Mouse (Mus musculus) limb, embryonic 14.5 days (tissue): ENCODE results near the gene Rabggta. TPM values are rescaled to one million over a fixed set of nuclear protein-coding genes. Genes with fewer than 3 reads are reported as not detected.
A peak's percentile ranks its signal among the peaks of the same experiment; 100 is the strongest.

Experiments
- ATAC-seq: fragments of 200-750 bp; cut with Nextera tagmentation; 2 replicates; pipeline ENCODE4 v1.8.0; 2017; ENCODE audit warnings: low read depth, moderate number of reproducible peaks, moderate TSS enrichment; ENCODE audit not compliant: low FRiP score
- DNase-seq: peaks from one replicate; pipeline ENCODE4 v3.0.0-alpha.2; 2015; ENCODE audit warnings: low spot score
- H3K27ac ChIP-seq: fragments of 300-500 bp; sonication (generic); replicated peaks from 2 replicates; pipeline ENCODE4 v1.5.1; 2014; ENCODE audit warnings: low read depth, mild to moderate bottlenecking, low read length, moderate library complexity, mixed read lengths
- H3K27me3 ChIP-seq: fragments of 300-500 bp; sonication (generic); 2 replicates; pipeline ENCODE4 v1.6.1; 2014; ENCODE audit warnings: low read length, mixed read lengths; ENCODE audit not compliant: control insufficient read depth, insufficient read depth
- H3K36me3 ChIP-seq: fragments of 300-500 bp; sonication (generic); 2 replicates; pipeline ENCODE4 v1.6.1; 2014; ENCODE audit warnings: mild to moderate bottlenecking, low read length, moderate library complexity, mixed read lengths; ENCODE audit not compliant: control insufficient read depth, insufficient read depth
- H3K4me1 ChIP-seq: fragments of 300-500 bp; sonication (generic); 2 replicates; pipeline ENCODE4 v1.6.1; 2014; ENCODE audit warnings: antibody characterized with exemption, low read length, mixed read lengths; ENCODE audit not compliant: control insufficient read depth, insufficient read depth
- H3K4me2 ChIP-seq: fragments of 300-500 bp; sonication (generic); replicated peaks from 2 replicates; pipeline ENCODE4 v1.6.1; 2014; ENCODE audit warnings: low read depth, mild to moderate bottlenecking, low read length, moderate library complexity; ENCODE audit not compliant: severe bottlenecking
- H3K4me3 ChIP-seq: fragments of 300-500 bp; sonication (generic); replicated peaks from 2 replicates; pipeline ENCODE4 v1.5.1; 2014; ENCODE audit warnings: low read length
- H3K9ac ChIP-seq: fragments of 300-500 bp; sonication (generic); 2 replicates; pipeline ENCODE4 v1.6.1; 2014; ENCODE audit warnings: mild to moderate bottlenecking, low read depth, low read length, moderate library complexity; ENCODE audit not compliant: severe bottlenecking
- H3K9me3 ChIP-seq: fragments of 300-500 bp; sonication (generic); 2 replicates; pipeline ENCODE4 v1.6.1; 2016; ENCODE audit warnings: low read length; ENCODE audit not compliant: control insufficient read depth
- POLR2A ChIP-seq: fragments of 200-500 bp; IDR thresholded peaks from 2 replicates; pipeline ENCODE4 v1.8.0; 2012; ENCODE audit warnings: inconsistent platforms, mild to moderate bottlenecking, moderate library complexity, borderline replicate concordance; ENCODE audit not compliant: insufficient read depth, insufficient read length; ENCODE audit errors: extremely low read depth
- WGBS: fragments of 180-500 bp; shearing (Covaris S2); extraction: QIAGEN DNeasy Blood & Tissue Kit; methylation state at CpG from one replicate; pipeline ENCODE4 v1.1.7; 2014; 5-methylcytosine and 5-hydroxymethylcytosine counted together
- polyA plus RNA-seq, 2 experiments: library from polyadenylated mRNA; depleted of rRNA in 1 of 2; stranded (reverse) in 1 of 2; unstranded in 1 of 2; fragments of >200 nt; fragmentation: Nextera tagmentation in 1 of 2; extraction: Ambion mirVana in 1 of 2; gene quantifications; 2 replicates each; pipeline versions ENCODE4 v1.2.1 to v1.2.3; 2012 to 2014

Rabggta gene
- polyA plus RNA-seq, 2 experiments, result 20.4 to 41.7 TPM

DNA sequence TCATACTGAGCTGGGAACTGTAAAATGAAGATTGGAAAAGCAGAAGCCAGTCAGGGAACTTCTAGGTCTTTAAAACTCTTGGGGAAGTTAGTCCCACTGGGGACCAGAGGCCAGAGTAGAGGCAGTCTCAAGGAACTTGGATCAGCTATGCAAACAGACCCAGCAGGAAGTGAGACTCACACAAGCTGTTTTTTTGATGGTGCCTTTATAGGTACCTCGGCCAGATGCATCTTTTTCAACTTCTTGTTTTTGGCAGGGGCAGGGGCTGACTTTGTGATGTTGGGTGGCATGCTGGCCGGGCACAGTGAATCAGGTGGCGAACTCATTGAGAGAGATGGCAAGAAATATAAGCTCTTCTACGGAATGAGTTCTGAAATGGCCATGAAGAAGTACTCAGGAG is 44.4 kb downstream of the Rabggta start:
- H3K27me3 ChIP-seq, result no peaks in the 10 kb centered on the region
- H3K27ac ChIP-seq, result no peak overlapping the region
- H3K9ac ChIP-seq, result no peak overlapping the region
- H3K4me3 ChIP-seq, result no peak overlapping the region
- TF ChIP-seq POLR2A, result no peak
- 80% methylated on average over 4 of the region's 4 CpGs for WGBS
- no peak overlapping the region for H3K4me2 ChIP-seq
- ATAC-seq (no peak), DNase-seq (no peak)
- peaks cover 9% of the 10 kb centered on the region for H3K4me1 ChIP-seq
- H3K36me3 ChIP-seq, result peaks cover 58% of the 10 kb centered on the region
- H3K9me3 ChIP-seq, result no peaks in the 10 kb centered on the region

DNA sequence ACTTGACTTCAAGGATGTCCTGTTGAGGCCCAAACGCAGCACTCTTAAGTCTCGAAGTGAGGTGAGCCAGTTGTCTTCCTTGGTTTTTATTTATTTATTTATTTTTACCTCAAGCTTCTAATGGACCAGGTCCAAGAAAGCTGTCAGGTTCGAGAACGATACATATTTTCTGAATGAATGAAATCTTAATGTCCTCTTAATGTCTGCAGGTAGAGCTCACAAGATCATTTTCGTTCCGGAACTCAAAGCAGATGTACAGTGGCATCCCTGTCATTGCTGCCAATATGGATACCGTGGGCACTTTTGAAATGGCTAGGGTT is 49.4 kb downstream of the Rabggta start:
- no peaks in the 10 kb centered on the region for H3K27me3 ChIP-seq
- no peak for ATAC-seq
- H3K4me1 ChIP-seq, result peaks cover 10% of the 10 kb centered on the region
- no peak for DNase-seq
- peak overlapping the region; percentile 45; the same call in 1 of the 2 replicates for H3K27ac ChIP-seq
- H3K9ac ChIP-seq, result peak overlapping the region; percentile 78
- whole genome bisulfite sequencing, result 76% methylated on average over 7 of the region's 7 CpGs
- H3K36me3 ChIP-seq, result peaks cover 35% of the 10 kb centered on the region
- peak overlapping the region; percentile 74 for H3K4me3 ChIP-seq
- H3K9me3 ChIP-seq, result no peaks in the 10 kb centered on the region
- no peak for TF ChIP-seq POLR2A
- peak overlapping the region; percentile 59 for H3K4me2 ChIP-seq

DNA sequence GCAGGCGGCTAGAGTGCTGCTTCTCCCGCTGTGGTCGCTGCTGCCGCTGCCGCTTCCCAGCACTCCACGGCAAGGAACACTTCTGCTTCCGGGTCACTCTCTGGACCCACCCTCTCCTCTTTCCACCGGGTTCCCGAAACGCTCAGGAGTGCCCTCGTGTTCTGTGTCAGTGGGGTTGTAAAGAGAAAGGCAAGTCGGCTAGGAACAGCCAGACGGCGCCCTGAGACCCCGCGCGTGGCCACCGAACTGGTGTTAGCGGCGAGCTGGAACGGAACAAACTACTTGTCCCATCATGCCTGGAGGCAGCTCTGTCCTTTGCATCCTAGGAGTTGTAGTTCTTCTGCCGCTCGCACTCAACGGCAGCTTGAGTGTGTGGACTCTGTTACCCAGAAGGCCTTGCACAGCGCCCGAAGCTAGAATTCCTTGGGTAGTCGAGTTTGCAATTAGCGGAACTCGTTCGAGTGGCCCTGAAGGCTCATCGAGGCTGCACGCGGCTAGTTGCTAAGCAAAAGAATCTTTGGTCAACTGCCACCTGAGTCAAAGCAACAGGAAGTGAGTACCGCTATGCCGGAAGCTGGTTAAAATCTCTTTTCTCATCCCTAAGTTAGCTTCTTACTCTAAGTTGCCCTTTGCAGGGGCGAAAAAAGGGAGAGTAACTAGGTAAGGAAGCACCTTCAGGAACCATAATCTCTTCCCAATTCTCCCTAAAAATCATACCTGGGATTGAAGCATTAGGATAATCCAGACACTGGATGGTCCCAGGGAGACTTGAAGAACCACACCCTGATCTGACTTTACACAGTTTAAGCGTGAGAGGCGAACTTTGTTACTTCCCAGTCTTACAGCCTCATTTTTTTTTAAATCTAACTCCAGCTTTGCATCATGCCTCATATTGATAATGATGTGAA is 50.0 kb downstream of the Rabggta start, which contains the start of the genes Gmpr2 and Nedd8:
TSS of gene Gmpr2 (plus strand) at position 109 of the 908 bp plus-strand sequence.
TSS of gene Nedd8 (minus strand) at position 292 of the 908 bp plus-strand sequence.
- WGBS, result under 1% methylated on average over 38 of the region's 38 CpGs
- peak within 1 kb of the TSS; percentile 78 for H3K9ac ChIP-seq
- peak; percentile 95 for DNase-seq
- peak within 1 kb of the TSS; percentile 89 for H3K27ac ChIP-seq
- H3K4me3 ChIP-seq, result peak within 1 kb of the TSS; percentile 74
- peaks cover 29% of the 10 kb centered on the region for H3K36me3 ChIP-seq
- peak; percentile 97 for ATAC-seq
- no peaks in the 10 kb centered on the region for H3K27me3 ChIP-seq
- H3K4me2 ChIP-seq, result peak within 1 kb of the TSS; percentile 59
- peaks cover 10% of the 10 kb centered on the region for H3K4me1 ChIP-seq
- no peaks in the 10 kb centered on the region for H3K9me3 ChIP-seq
- 0 out of 2 replicates have a peak, but pooled peaks have one; percentile 42 for TF ChIP-seq POLR2A

- DNase-seq (no peak), ATAC-seq (peak; percentile 32)
- 0% methylated on average over 12 of the region's 12 CpGs for WGBS
- Histone ChIP-seq H3K4me2 (peak overlapping the region; percentile 59), H3K9me3 (no peaks in the 10 kb centered on the region), H3K36me3 (peaks cover 27% of the 10 kb centered on the region), H3K9ac (peak overlapping the region; percentile 78), H3K27me3 (no peaks in the 10 kb centered on the region), H3K4me3 (peak overlapping the region; percentile 74), H3K27ac (peak overlapping the region; percentile 89), H3K4me1 (peaks cover 10% of the 10 kb centered on the region)
- no peak for TF ChIP-seq POLR2A
Observed at GRCm38 (mm10) chr14:55671486-55671832, 50.6 kb downstream of the Rabggta start.

Other genes starting within 250 kb of the Rabggta start
Only the 30 nearest of the 37 such genes appear.
- 47.5 and 53.0 TPM in 2 replicates for gene Dcaf11, start 162.3 kb downstream of the Rabggta start, polyA plus RNA-seq (2012; rRNA removed)
- 53.8 and 56.0 TPM in 2 replicates for gene Dcaf11, start 162.3 kb downstream of the Rabggta start, polyA plus RNA-seq (2014; fragmentation: Nextera tagmentation; extraction: Ambion mirVana)
- 0.67 and 0.88 TPM in 2 replicates for gene A730061H03Rik, start 161.9 kb downstream of the Rabggta start, polyA plus RNA-seq (2012; rRNA removed)
- gene A730061H03Rik, start 161.9 kb downstream of the Rabggta start, polyA plus RNA-seq (2014; fragmentation: Nextera tagmentation; extraction: Ambion mirVana), result 0.74 and 1.7 TPM in 2 replicates
- 30.9 and 43.0 TPM in 2 replicates for gene Fitm1, start 146.6 kb downstream of the Rabggta start, polyA plus RNA-seq (2012; rRNA removed)
- gene Fitm1, start 146.6 kb downstream of the Rabggta start, polyA plus RNA-seq (2014; fragmentation: Nextera tagmentation; extraction: Ambion mirVana), result 19.1 and 26.9 TPM in 2 replicates
- gene Psme1, start 144.1 kb downstream of the Rabggta start, polyA plus RNA-seq (2012; rRNA removed), result 66.8 and 77.6 TPM in 2 replicates
- 147 and 154 TPM in 2 replicates for gene Psme1, start 144.1 kb downstream of the Rabggta start, polyA plus RNA-seq (2014; fragmentation: Nextera tagmentation; extraction: Ambion mirVana)
- gene Emc9, start 137.0 kb downstream of the Rabggta start, polyA plus RNA-seq (2012; rRNA removed), result 6.6 and 6.9 TPM in 2 replicates
- 6.5 and 7.0 TPM in 2 replicates for gene Emc9, start 137.0 kb downstream of the Rabggta start, polyA plus RNA-seq (2014; fragmentation: Nextera tagmentation; extraction: Ambion mirVana)
- gene Psme2, start 131.2 kb downstream of the Rabggta start, polyA plus RNA-seq (2012; rRNA removed), result 75.8 and 78.5 TPM in 2 replicates
- gene Psme2, start 131.2 kb downstream of the Rabggta start, polyA plus RNA-seq (2014; fragmentation: Nextera tagmentation; extraction: Ambion mirVana), result 239 and 245 TPM in 2 replicates
- gene Rnf31, start 130.6 kb downstream of the Rabggta start, polyA plus RNA-seq (2012; rRNA removed), result 23.0 and 34.1 TPM in 2 replicates
- 13.1 and 18.1 TPM in 2 replicates for gene Rnf31, start 130.6 kb downstream of the Rabggta start, polyA plus RNA-seq (2014; fragmentation: Nextera tagmentation; extraction: Ambion mirVana)
- 21.0 and 26.4 TPM in 2 replicates for gene Irf9, start 118.7 kb downstream of the Rabggta start, polyA plus RNA-seq (2012; rRNA removed)
- gene Irf9, start 118.7 kb downstream of the Rabggta start, polyA plus RNA-seq (2014; fragmentation: Nextera tagmentation; extraction: Ambion mirVana), result 9.8 and 11.3 TPM in 2 replicates
- gene Rec8, start 104.2 kb downstream of the Rabggta start, polyA plus RNA-seq (2012; rRNA removed), result 8.9 and 9.6 TPM in 2 replicates
- gene Rec8, start 104.2 kb downstream of the Rabggta start, polyA plus RNA-seq (2014; fragmentation: Nextera tagmentation; extraction: Ambion mirVana), result 2.4 and 2.8 TPM in 2 replicates
- 185 and 239 TPM in 2 replicates for gene Ipo4, start 86.3 kb downstream of the Rabggta start, polyA plus RNA-seq (2012; rRNA removed)
- gene Ipo4, start 86.3 kb downstream of the Rabggta start, polyA plus RNA-seq (2014; fragmentation: Nextera tagmentation; extraction: Ambion mirVana), result 131 and 133 TPM in 2 replicates
- gene Gm49378, start 84.4 kb downstream of the Rabggta start, polyA plus RNA-seq (2012; rRNA removed), result 6.8 and 12.2 TPM in 2 replicates
- gene Gm49378, start 84.4 kb downstream of the Rabggta start, polyA plus RNA-seq (2014; fragmentation: Nextera tagmentation; extraction: Ambion mirVana), result 1.5 and 3.7 TPM in 2 replicates
- gene Tm9sf1, start 78.5 kb downstream of the Rabggta start, polyA plus RNA-seq (2012; rRNA removed), result 92.3 and 128 TPM in 2 replicates
- 111 and 116 TPM in 2 replicates for gene Tm9sf1, start 78.5 kb downstream of the Rabggta start, polyA plus RNA-seq (2014; fragmentation: Nextera tagmentation; extraction: Ambion mirVana)
- gene Tssk4, start 72.1 kb downstream of the Rabggta start, polyA plus RNA-seq (2012; rRNA removed), result 2.9 and 3.3 TPM in 2 replicates
- gene Tssk4, start 72.1 kb downstream of the Rabggta start, polyA plus RNA-seq (2014; fragmentation: Nextera tagmentation; extraction: Ambion mirVana), result 1.2 and 1.4 TPM in 2 replicates
- gene Mdp1, start 61.8 kb downstream of the Rabggta start, polyA plus RNA-seq (2012; rRNA removed), result 47.4 and 49.7 TPM in 2 replicates
- 53.7 and 59.1 TPM in 2 replicates for gene Mdp1, start 61.8 kb downstream of the Rabggta start, polyA plus RNA-seq (2014; fragmentation: Nextera tagmentation; extraction: Ambion mirVana)
- 51.1 and 53.6 TPM in 2 replicates for gene Gmpr2, start 50.3 kb downstream of the Rabggta start, polyA plus RNA-seq (2012; rRNA removed)
- gene Gmpr2, start 50.3 kb downstream of the Rabggta start, polyA plus RNA-seq (2014; fragmentation: Nextera tagmentation; extraction: Ambion mirVana), result 53.1 and 68.5 TPM in 2 replicates
- 347 and 416 TPM in 2 replicates for gene Nedd8, start 50.1 kb downstream of the Rabggta start, polyA plus RNA-seq (2012; rRNA removed)
- gene Nedd8, start 50.1 kb downstream of the Rabggta start, polyA plus RNA-seq (2014; fragmentation: Nextera tagmentation; extraction: Ambion mirVana), result 567 and 583 TPM in 2 replicates
- gene Tinf2, start 40.4 kb downstream of the Rabggta start, polyA plus RNA-seq (2012; rRNA removed), result 35.9 and 38.4 TPM in 2 replicates
- gene Tinf2, start 40.4 kb downstream of the Rabggta start, polyA plus RNA-seq (2014; fragmentation: Nextera tagmentation; extraction: Ambion mirVana), result 34.2 and 40.1 TPM in 2 replicates
- 15.0 and 17.7 TPM in 2 replicates for gene Tgm1, start 8.3 kb downstream of the Rabggta start, polyA plus RNA-seq (2012; rRNA removed)
- gene Tgm1, start 8.3 kb downstream of the Rabggta start, polyA plus RNA-seq (2014; fragmentation: Nextera tagmentation; extraction: Ambion mirVana), result 17.0 and 21.2 TPM in 2 replicates
- gene Dhrs1, start 23.4 kb upstream of the Rabggta start, polyA plus RNA-seq (2012; rRNA removed), result 88.3 and 109 TPM in 2 replicates
- 82.0 and 89.7 TPM in 2 replicates for gene Dhrs1, start 23.4 kb upstream of the Rabggta start, polyA plus RNA-seq (2014; fragmentation: Nextera tagmentation; extraction: Ambion mirVana)
- 23.5 and 30.5 TPM in 2 replicates for gene Nop9, start 23.4 kb upstream of the Rabggta start, polyA plus RNA-seq (2012; rRNA removed)
- gene Nop9, start 23.4 kb upstream of the Rabggta start, polyA plus RNA-seq (2014; fragmentation: Nextera tagmentation; extraction: Ambion mirVana), result 37.6 and 38.1 TPM in 2 replicates
- 2.1 and 2.6 TPM in 2 replicates for gene Cideb, start 36.2 kb upstream of the Rabggta start, polyA plus RNA-seq (2012; rRNA removed)
- 0.41 and 0.46 TPM in 2 replicates for gene Cideb, start 36.2 kb upstream of the Rabggta start, polyA plus RNA-seq (2014; fragmentation: Nextera tagmentation; extraction: Ambion mirVana)
- gene Ltb4r2, start 39.2 kb upstream of the Rabggta start, polyA plus RNA-seq (2012; rRNA removed), result 0.44 and 0.65 TPM in 2 replicates
- gene Ltb4r2, start 39.2 kb upstream of the Rabggta start, polyA plus RNA-seq (2014; fragmentation: Nextera tagmentation; extraction: Ambion mirVana), result 0.61 and 0.74 TPM in 2 replicates
- 1.1 and 1.2 TPM in 2 replicates for gene Ltb4r1, start 43.7 kb upstream of the Rabggta start, polyA plus RNA-seq (2012; rRNA removed)
- 0.33 and 0.78 TPM in 2 replicates for gene Ltb4r1, start 43.7 kb upstream of the Rabggta start, polyA plus RNA-seq (2014; fragmentation: Nextera tagmentation; extraction: Ambion mirVana)
- 32.4 and 35.0 TPM in 2 replicates for gene Adcy4, start 61.8 kb upstream of the Rabggta start, polyA plus RNA-seq (2012; rRNA removed)
- 16.8 and 17.8 TPM in 2 replicates for gene Adcy4, start 61.8 kb upstream of the Rabggta start, polyA plus RNA-seq (2014; fragmentation: Nextera tagmentation; extraction: Ambion mirVana)
- gene Ripk3, start 66.6 kb upstream of the Rabggta start, polyA plus RNA-seq (2012; rRNA removed), result 35.9 and 41.4 TPM in 2 replicates
- gene Ripk3, start 66.6 kb upstream of the Rabggta start, polyA plus RNA-seq (2014; fragmentation: Nextera tagmentation; extraction: Ambion mirVana), result 30.5 and 37.6 TPM in 2 replicates
- 171 and 233 TPM in 2 replicates for gene Nfatc4, start 100.9 kb upstream of the Rabggta start, polyA plus RNA-seq (2012; rRNA removed)
- gene Nfatc4, start 100.9 kb upstream of the Rabggta start, polyA plus RNA-seq (2014; fragmentation: Nextera tagmentation; extraction: Ambion mirVana), result 83.5 and 114 TPM in 2 replicates
- 41.0 and 49.5 TPM in 2 replicates for gene Nynrin, start 131.7 kb upstream of the Rabggta start, polyA plus RNA-seq (2012; rRNA removed)
- 20.6 and 23.6 TPM in 2 replicates for gene Nynrin, start 131.7 kb upstream of the Rabggta start, polyA plus RNA-seq (2014; fragmentation: Nextera tagmentation; extraction: Ambion mirVana)
- gene Cbln3, start 162.1 kb upstream of the Rabggta start, polyA plus RNA-seq (2012; rRNA removed), result 1.0 and 1.3 TPM in 2 replicates
- gene Cbln3, start 162.1 kb upstream of the Rabggta start, polyA plus RNA-seq (2014; fragmentation: Nextera tagmentation; extraction: Ambion mirVana), result 0.25 and 0.54 TPM in 2 replicates
- gene Khnyn, start 162.7 kb upstream of the Rabggta start, polyA plus RNA-seq (2012; rRNA removed), result 28.3 and 29.5 TPM in 2 replicates
- gene Khnyn, start 162.7 kb upstream of the Rabggta start, polyA plus RNA-seq (2014; fragmentation: Nextera tagmentation; extraction: Ambion mirVana), result 10.2 and 12.2 TPM in 2 replicates
- 80.2 and 84.4 TPM in 2 replicates for gene Sdr39u1, start 178.0 kb upstream of the Rabggta start, polyA plus RNA-seq (2012; rRNA removed)
- 81.0 and 91.6 TPM in 2 replicates for gene Sdr39u1, start 178.0 kb upstream of the Rabggta start, polyA plus RNA-seq (2014; fragmentation: Nextera tagmentation; extraction: Ambion mirVana)